Mouse (Mus musculus): ENCODE measurements around the gene Cep95.
A peak's percentile ranks its signal among the peaks of the same experiment; 100 is the strongest.

Gene Cep95

GRCm38 (mm10) chr11:106788775-106789459, at the start of gene Cep95, which contains the start of gene Ddx5:
Gene Cep95 (plus strand): TSS chr11:106789252.
Gene Ddx5 (minus strand): TSS chr11:106789185.
- peak; percentile 60; the same call in 1 of the 2 replicates for TF ChIP-seq GATA4 (IDR thresholded peaks at IDR 0.05; ENCODE audit: insufficient replicate concordance, low read length)

- no peak for TF ChIP-seq GATA4 (IDR thresholded peaks at IDR 0.05; ENCODE audit: insufficient replicate concordance, low read length)
Observed at GRCm38 (mm10) chr11:106741232-106741631, 47.8 kb upstream of the Cep95 start.

GRCm38 (mm10) chr11:106741826-106742225, 47.2 kb upstream of the Cep95 start:
- TF ChIP-seq GATA4 (IDR thresholded peaks at IDR 0.05; ENCODE audit: insufficient replicate concordance, low read length): no peak

- TF ChIP-seq GATA4 (IDR thresholded peaks at IDR 0.05; ENCODE audit: insufficient replicate concordance, low read length): no peak
Observed at GRCm38 (mm10) chr11:106742388-106742841, 46.6 kb upstream of the Cep95 start.

GRCm38 (mm10) chr11:106744949-106745348, 44.1 kb upstream of the Cep95 start:
- no peak for TF ChIP-seq GATA4 (IDR thresholded peaks at IDR 0.05; ENCODE audit: insufficient replicate concordance, low read length)

GRCm38 (mm10) chr11:106750121-106750751, 38.8 kb upstream of the Cep95 start, which contains the start of gene Pecam1:
Gene Pecam1 (minus strand): TSS chr11:106750628.
- no peak for TF ChIP-seq GATA4 (IDR thresholded peaks at IDR 0.05; ENCODE audit: insufficient replicate concordance, low read length)

GRCm38 (mm10) chr11:106751039-106752018, 37.7 kb upstream of the Cep95 start, which contains the start of gene Milr1:
Gene Milr1 (plus strand): TSS chr11:106751226.
- TF ChIP-seq GATA4 (IDR thresholded peaks at IDR 0.05; ENCODE audit: insufficient replicate concordance, low read length): no peak

- no peak for TF ChIP-seq GATA4 (IDR thresholded peaks at IDR 0.05; ENCODE audit: insufficient replicate concordance, low read length)
Observed at GRCm38 (mm10) chr11:106752103-106752502, 36.9 kb upstream of the Cep95 start.

- TF ChIP-seq GATA4 (IDR thresholded peaks at IDR 0.05; ENCODE audit: insufficient replicate concordance, low read length): no peak
Observed at GRCm38 (mm10) chr11:106753314-106753713, 35.7 kb upstream of the Cep95 start.

- no peak for TF ChIP-seq GATA4 (IDR thresholded peaks at IDR 0.05; ENCODE audit: insufficient replicate concordance, low read length)
Observed at GRCm38 (mm10) chr11:106755583-106755982, 33.5 kb upstream of the Cep95 start.

GRCm38 (mm10) chr11:106759028-106759427, 30.0 kb upstream of the Cep95 start:
- TF ChIP-seq GATA4 (IDR thresholded peaks at IDR 0.05; ENCODE audit: insufficient replicate concordance, low read length): no peak

GRCm38 (mm10) chr11:106760511-106760910, 28.5 kb upstream of the Cep95 start:
- TF ChIP-seq GATA4 (IDR thresholded peaks at IDR 0.05; ENCODE audit: insufficient replicate concordance, low read length): no peak

GRCm38 (mm10) chr11:106762139-106762799, 26.8 kb upstream of the Cep95 start:
- TF ChIP-seq GATA4 (IDR thresholded peaks at IDR 0.05; ENCODE audit: insufficient replicate concordance, low read length): no peak

GRCm38 (mm10) chr11:106762800-106763185, 26.3 kb upstream of the Cep95 start:
- no peak for TF ChIP-seq GATA4 (IDR thresholded peaks at IDR 0.05; ENCODE audit: insufficient replicate concordance, low read length)
